Mouse (Mus musculus): ENCODE measurements around the gene Rtn3.

DNA sequence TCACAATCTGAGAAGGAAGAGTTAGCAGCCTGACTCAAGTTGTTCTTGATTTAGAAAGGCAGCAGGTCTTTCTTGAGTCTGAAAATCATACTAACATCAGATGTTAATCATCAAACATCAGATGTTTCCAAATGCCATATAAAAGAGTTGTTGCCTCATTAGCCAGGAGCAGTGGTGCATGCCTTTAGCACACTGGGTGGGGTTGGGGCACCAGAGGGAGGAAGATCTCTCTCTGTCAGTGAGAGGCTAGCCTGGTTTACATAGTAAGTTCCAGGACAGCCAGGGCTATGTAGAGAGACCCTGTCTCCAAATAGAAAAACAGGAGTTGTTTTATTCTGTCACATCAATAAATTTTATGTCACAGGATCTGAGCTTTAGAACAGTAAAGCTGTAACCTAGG, 24.2 kb downstream of the Rtn3 start:
- TF ChIP-seq CTCF (IDR thresholded peaks at IDR 0.05; ENCODE audit: control insufficient read depth, insufficient read depth, insufficient replicate concordance, low read depth, low read length) (no peak), POLR2A (IDR thresholded peaks at IDR 0.05; ENCODE audit: control insufficient read depth, low read depth, low read length) (no peak)

Data from testis, adult 2 months (tissue).